Mouse (Mus musculus) liver, embryonic 14.5 days (tissue): ENCODE data around the gene Megf11.

Source experiments
- CTCF ChIP-seq: IDR thresholded peaks from 2 replicates; pipeline ENCODE4 v1.5.1; 2016; ENCODE audit warnings: antibody characterized with exemption, low read depth, control low read depth
- EP300 ChIP-seq: IDR thresholded peaks from 2 replicates; pipeline ENCODE4 v1.6.1; 2016; ENCODE audit warnings: antibody characterized with exemption, low read depth

GRCm38 (mm10) chr9:64555620-64556019 is 170.2 kb downstream of the Megf11 start:
- TF ChIP-seq CTCF, result no peak
- no peak for TF ChIP-seq EP300
